Mouse (Mus musculus) heart, embryonic 13.5 days (tissue): Measurements from ENCODE around the gene Ppm1e. TPM values are rescaled to one million over a fixed set of nuclear protein-coding genes. Genes with fewer than 3 reads are reported as not detected.

Experiments used
- ATAC-seq: fragments of 200-750 bp; cut with Nextera tagmentation; 2 replicates; pipeline ENCODE4 v1.8.0; 2017; ENCODE audit warnings: moderate TSS enrichment; ENCODE audit not compliant: insufficient number of reproducible peaks, low FRiP score, low TSS enrichment; ENCODE audit errors: extremely low read depth
- H3K27ac ChIP-seq: fragments of 300-500 bp; sonication (generic); replicated peaks from 2 replicates; pipeline ENCODE4 v1.5.1; 2015; ENCODE audit warnings: moderate library complexity, mild to moderate bottlenecking, inconsistent platforms
- H3K27me3 ChIP-seq: fragments of 300-500 bp; sonication (generic); replicated peaks from 2 replicates; pipeline ENCODE4 v1.6.1; 2015; ENCODE audit warnings: mild to moderate bottlenecking, inconsistent platforms
- H3K36me3 ChIP-seq: fragments of 300-500 bp; sonication (generic); 2 replicates; pipeline ENCODE4 v1.6.1; 2015; ENCODE audit warnings: mild to moderate bottlenecking, inconsistent platforms
- H3K4me1 ChIP-seq: fragments of 300-500 bp; sonication (generic); 2 replicates; pipeline ENCODE4 v1.6.1; 2015; ENCODE audit warnings: inconsistent platforms
- H3K4me2 ChIP-seq: fragments of 300-500 bp; sonication (generic); 2 replicates; pipeline ENCODE4 v1.6.1; 2015; ENCODE audit warnings: inconsistent platforms, mild to moderate bottlenecking, moderate library complexity
- H3K4me3 ChIP-seq: fragments of 300-500 bp; sonication (generic); 2 replicates; pipeline ENCODE4 v1.5.1; 2015; ENCODE audit warnings: moderate library complexity, mild to moderate bottlenecking, inconsistent platforms
- H3K9ac ChIP-seq: fragments of 300-500 bp; sonication (generic); 2 replicates; pipeline ENCODE4 v1.6.1; 2015; ENCODE audit warnings: inconsistent platforms, mild to moderate bottlenecking, moderate library complexity
- H3K9me3 ChIP-seq: fragments of 300-500 bp; sonication (generic); 2 replicates; pipeline ENCODE4 v1.6.1; 2016; ENCODE audit warnings: inconsistent platforms
- WGBS: fragments of 180-500 bp; shearing (Covaris S2); methylation state at CpG from one replicate; pipeline ENCODE4 v1.1.7; 2015; ENCODE audit warnings: mixed read lengths; 5-methylcytosine and 5-hydroxymethylcytosine counted together
- polyA plus RNA-seq: library from polyadenylated mRNA; unstranded; fragments of >200 nt; fragmentation: Nextera tagmentation; extraction: Ambion mirVana; gene quantifications from 2 replicates; pipeline ENCODE4 v1.2.1, GENCODE M21; 2015

Gene Ppm1e
- polyA plus RNA-seq, result 3.4 TPM in 2 replicates

DNA sequence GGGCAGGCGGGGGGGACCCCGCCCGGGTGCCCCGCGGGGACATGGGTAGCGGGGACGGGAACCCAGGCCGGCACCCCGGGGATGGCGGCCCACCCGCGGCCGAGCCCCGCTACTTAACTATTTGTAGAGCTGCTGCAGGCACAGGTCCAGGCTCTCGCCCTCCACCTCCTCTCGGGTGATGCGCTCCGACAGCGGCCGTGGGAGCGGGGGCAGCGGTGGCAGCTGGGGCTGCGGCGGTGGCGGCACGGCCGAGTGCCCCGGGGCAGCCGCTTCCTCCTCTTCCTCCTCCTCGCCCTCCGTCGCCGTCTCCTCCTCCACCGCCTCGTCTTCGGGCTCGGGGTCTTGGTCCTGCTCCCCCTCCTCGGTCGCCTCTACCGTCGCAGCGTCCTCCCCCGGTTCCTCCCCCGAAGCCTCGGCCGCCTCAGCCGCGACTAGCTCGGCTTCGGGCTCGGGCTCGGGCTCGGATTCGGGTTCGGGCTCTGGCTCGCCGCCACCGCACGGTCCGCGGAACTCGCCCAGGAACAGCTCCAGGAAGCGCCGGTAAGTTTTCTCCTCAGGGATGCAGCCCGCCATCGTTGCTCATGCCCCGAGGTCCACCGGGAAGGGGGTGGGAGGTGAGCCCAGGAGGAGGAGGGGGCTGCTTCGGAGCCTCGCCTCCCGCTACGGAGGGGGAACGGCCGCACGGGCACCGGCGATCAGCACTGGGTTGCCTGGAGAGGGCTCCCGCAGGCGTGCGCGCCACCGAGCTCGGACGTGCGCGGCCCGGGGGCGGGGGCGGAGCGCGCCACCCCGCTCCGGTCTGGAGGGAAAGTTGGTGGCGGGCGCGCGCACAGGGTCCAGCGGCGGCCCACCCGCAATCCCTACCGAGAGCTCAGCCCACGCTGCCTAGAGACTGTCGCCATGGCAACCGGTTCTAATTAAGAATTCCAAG is at the start of gene Ppm1e:
Ppm1e (minus strand) TSS at position 693 of the 931 bp plus-strand sequence.
- Histone ChIP-seq H3K4me2 (peak within 1 kb of the TSS; percentile 89), H3K9ac (peak within 1 kb of the TSS; percentile 84), H3K4me3 (peak within 1 kb of the TSS; percentile 81), H3K36me3 (no peaks in the 10 kb centered on the region), H3K27ac (peak within 1 kb of the TSS; percentile 39; the same call in 1 of the 2 replicates), H3K27me3 (peaks cover 26% of the 10 kb centered on the region), H3K4me1 (peaks cover 8% of the 10 kb centered on the region; the same call in 1 of the 2 replicates), H3K9me3 (no peaks in the 10 kb centered on the region)
- WGBS, result under 1% methylated on average over 100 of the region's 104 CpGs
- peak; percentile 85 for ATAC-seq

DNA sequence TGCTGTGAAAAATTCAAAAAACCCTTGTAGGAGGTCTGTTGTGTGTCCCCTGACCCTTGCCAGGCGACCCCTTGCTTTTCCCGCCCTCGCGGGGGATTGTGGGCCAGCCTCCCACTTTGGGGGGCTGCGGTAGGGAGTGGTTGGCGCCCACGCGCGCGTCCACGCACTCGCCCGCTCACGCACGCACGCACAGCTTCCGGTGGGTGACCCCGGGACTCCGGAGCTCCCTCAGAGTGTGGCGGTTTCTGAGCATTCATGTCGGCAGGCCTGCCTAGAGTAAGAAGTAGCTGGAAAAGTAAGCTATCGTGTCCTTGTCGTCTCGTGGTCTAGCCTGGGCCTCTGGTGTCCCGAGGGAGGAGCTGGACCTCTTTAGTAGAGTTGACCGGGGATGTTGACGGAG is 46.1 kb upstream of the Ppm1e start, which contains the start of the genes Rad51c and Tex14:
Rad51c (minus strand) TSS at position 79 of the 400 bp plus-strand sequence.
Tex14 (plus strand) TSS at position 190 of the 400 bp plus-strand sequence.
- peak; percentile 23; the same call in 1 of the 2 replicates for ATAC-seq
- peak within 1 kb of the TSS; percentile 94 for H3K27ac ChIP-seq
- WGBS, result 64% methylated on average over 27 of the region's 27 CpGs
- peak within 1 kb of the TSS; percentile 66 for H3K4me3 ChIP-seq
- no peaks in the 10 kb centered on the region for H3K27me3 ChIP-seq
- peak within 1 kb of the TSS; percentile 91 for H3K9ac ChIP-seq
- H3K4me2 ChIP-seq, result peak within 1 kb of the TSS; percentile 82
- H3K36me3 ChIP-seq, result peaks cover 19% of the 10 kb centered on the region
- H3K9me3 ChIP-seq, result no peaks in the 10 kb centered on the region
- H3K4me1 ChIP-seq, result peaks cover 4% of the 10 kb centered on the region

DNA sequence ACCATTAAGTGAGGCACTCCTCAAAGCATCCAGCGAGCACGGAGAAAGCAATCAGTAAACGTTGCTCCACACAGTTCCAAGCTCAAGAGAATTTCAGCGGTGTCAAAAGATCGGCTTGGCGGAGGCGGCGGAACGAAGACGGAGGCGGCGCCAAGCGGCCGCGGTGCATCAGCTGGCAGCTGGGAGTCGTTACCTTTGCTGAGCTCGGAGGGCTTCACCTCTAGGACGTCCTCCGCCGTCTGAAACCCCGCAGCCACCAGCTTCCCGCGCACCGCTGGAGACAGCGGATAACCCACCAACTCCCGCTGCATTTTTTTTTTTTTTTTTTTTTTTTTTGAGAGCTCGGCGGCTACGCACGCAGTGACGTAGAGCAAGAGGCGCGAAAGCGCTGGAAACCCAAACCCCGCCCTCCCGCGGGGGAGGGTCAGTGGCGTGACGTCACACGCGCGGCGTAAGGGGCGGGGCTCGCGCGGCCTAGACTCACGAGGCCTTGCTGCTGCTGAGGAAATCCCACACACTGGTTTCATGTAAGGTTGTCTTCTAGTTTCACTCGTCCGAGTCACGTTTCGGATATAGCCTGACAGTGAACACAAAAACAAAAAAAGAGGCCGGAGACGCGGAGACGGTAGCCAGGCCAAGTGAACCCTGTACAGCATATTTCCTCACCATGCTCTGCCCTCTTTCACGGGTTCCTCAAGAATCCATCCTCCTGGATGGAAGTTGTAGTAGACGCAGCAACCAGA is 45.5 kb upstream of the Ppm1e start:
- peaks cover 4% of the 10 kb centered on the region for H3K4me1 ChIP-seq
- peak overlapping the region; percentile 91 for H3K9ac ChIP-seq
- peaks cover 22% of the 10 kb centered on the region for H3K36me3 ChIP-seq
- WGBS, result 2% methylated on average over 58 of the region's 58 CpGs
- no peaks in the 10 kb centered on the region for H3K9me3 ChIP-seq
- H3K27me3 ChIP-seq, result no peaks in the 10 kb centered on the region
- peak; percentile 96 for ATAC-seq
- H3K4me2 ChIP-seq, result peak overlapping the region; percentile 82
- peak overlapping the region; percentile 94 for H3K27ac ChIP-seq
- peak overlapping the region; percentile 66 for H3K4me3 ChIP-seq

DNA sequence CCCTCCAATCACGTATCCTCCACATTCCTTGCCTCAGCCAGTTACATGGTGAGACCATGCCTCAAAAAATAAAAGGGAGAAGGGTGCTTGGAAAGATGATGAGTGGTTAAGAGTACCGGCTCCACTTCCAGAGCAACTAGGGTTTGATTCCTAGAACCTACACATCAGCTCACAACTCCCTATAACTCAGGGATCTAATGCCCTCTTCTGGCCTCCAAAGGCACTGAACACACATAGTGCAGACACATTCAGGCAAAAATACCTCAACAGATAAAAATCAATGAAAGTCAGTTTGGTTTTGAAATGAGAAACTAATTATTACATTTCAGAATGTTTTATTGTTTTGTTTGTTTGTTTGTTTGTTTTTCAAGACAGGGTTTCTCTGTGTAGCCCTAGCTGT is 39.6 kb upstream of the Ppm1e start:
- H3K27ac ChIP-seq, result no peak overlapping the region
- no peaks in the 10 kb centered on the region for H3K9me3 ChIP-seq
- peaks cover 32% of the 10 kb centered on the region for H3K36me3 ChIP-seq
- H3K4me1 ChIP-seq, result 0 out of 2 replicates have a peak, but pooled peaks cover 3% of the 10 kb centered on the region
- no peak for ATAC-seq
- H3K4me2 ChIP-seq, result no peak overlapping the region
- no peak overlapping the region for H3K9ac ChIP-seq
- WGBS, result 74% methylated on average over 2 of the region's 2 CpGs
- no peaks in the 10 kb centered on the region for H3K27me3 ChIP-seq
- no peak overlapping the region for H3K4me3 ChIP-seq

DNA sequence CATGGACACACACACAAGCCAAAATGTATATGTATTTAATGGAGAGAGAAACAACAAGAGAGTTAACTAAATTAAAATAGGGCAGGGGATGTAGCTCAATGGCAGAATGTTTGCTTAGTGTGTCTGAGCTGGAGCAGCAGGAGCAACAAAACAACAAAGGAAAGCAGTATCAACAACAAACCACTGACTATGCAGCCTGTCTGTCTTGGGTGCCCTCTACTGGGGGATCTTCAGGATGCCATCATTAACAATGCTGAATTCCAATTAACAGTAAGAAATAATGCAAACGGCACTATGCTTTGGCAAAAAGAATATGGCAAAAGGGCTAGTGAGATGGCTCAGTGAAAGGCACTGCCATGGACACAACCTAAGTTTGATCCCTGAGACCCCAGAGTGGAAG is 35.0 kb upstream of the Ppm1e start:
- H3K27me3 ChIP-seq, result no peaks in the 10 kb centered on the region
- WGBS, result 43% methylated on average over 1 of the region's 1 CpGs
- no peak overlapping the region for H3K9ac ChIP-seq
- ATAC-seq, result no peak
- H3K9me3 ChIP-seq, result no peaks in the 10 kb centered on the region
- H3K4me3 ChIP-seq, result no peak overlapping the region
- H3K4me2 ChIP-seq, result no peak overlapping the region
- no peak overlapping the region for H3K27ac ChIP-seq
- 0 out of 2 replicates have a peak, but pooled peaks cover 3% of the 10 kb centered on the region for H3K4me1 ChIP-seq
- H3K36me3 ChIP-seq, result peaks cover 25% of the 10 kb centered on the region

DNA sequence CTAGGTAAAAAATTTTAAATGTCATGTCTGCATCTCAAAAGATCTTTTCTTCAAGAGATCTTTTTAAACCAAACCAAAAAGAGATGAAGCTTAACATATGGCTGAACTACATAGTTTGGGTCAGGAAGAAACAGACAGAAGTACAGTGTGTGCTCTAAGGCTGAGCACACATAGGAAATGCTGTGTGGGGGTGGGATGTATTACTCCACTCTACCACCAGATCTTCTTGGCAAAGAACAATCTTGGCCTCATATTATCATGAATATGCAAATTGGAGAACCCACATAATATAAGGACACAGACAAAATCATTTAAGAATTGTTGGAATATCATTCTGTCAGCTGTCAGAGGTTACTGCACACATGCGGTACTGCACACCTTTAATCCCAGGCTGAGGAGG is 26.9 kb upstream of the Ppm1e start:
- no peak overlapping the region for H3K27ac ChIP-seq
- no peaks in the 10 kb centered on the region for H3K4me1 ChIP-seq
- H3K9ac ChIP-seq, result no peak overlapping the region
- WGBS, result 89% methylated on average over 1 of the region's 1 CpGs
- no peak overlapping the region for H3K4me2 ChIP-seq
- no peaks in the 10 kb centered on the region for H3K9me3 ChIP-seq
- H3K36me3 ChIP-seq, result peaks cover 22% of the 10 kb centered on the region
- ATAC-seq, result no peak
- no peak overlapping the region for H3K4me3 ChIP-seq
- H3K27me3 ChIP-seq, result no peaks in the 10 kb centered on the region

DNA sequence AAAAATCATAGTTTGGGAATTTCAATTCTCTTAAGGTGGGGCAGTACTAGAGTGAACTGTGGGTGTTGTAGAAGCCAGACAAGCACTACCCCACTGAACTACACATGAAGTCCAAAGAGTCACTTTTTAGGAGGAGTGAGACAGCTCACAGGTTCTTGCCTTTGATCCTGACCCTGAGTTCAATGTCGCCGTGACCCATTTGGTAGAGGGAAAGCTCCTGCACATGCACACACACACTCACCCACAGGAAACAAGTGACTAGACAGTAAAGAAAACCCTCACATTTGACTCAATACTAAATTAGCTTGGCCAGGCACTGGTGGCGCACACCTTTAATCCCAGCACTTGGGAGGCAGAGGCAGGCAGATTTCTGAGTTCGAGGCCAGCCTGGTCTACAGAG is 25.7 kb upstream of the Ppm1e start:
- H3K27me3 ChIP-seq, result no peaks in the 10 kb centered on the region
- ATAC-seq, result no peak
- H3K9me3 ChIP-seq, result no peaks in the 10 kb centered on the region
- H3K36me3 ChIP-seq, result peaks cover 21% of the 10 kb centered on the region
- WGBS, result 91% methylated on average over 4 of the region's 4 CpGs
- H3K27ac ChIP-seq, result no peak overlapping the region
- H3K9ac ChIP-seq, result no peak overlapping the region
- H3K4me2 ChIP-seq, result no peak overlapping the region
- H3K4me3 ChIP-seq, result no peak overlapping the region
- H3K4me1 ChIP-seq, result no peaks in the 10 kb centered on the region

DNA sequence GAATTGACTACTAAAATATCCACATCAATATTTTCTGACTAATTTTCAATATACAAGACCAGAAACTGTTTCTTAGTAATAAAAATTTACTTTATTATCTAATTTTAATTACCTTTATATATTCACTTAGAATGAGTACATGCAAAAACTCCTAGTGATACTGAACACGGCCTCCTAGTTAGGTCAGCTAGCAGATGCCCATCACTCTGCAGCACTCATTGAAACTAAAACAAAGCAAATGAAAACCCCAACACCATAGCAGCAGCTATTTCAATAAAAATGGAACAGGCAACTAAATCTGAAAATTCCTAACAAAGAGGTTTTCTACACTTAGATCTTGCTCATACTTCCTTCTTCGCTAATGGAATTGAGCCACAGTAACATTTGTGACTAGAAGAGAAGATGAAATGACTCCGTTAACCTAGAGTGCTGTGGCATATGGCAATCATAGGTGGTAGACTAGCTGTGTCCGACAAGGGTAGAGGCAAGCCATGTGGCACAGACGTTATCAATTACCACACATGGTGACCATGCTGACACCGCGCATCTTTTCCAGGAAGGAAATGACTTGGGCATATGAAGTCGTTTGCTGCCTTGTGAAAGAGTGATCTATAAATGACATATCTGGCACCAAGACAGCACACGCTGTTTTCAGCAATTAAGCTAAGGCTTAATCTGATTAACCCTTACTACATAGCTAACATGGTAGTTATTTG is 9.2 kb upstream of the Ppm1e start:
- no peaks in the 10 kb centered on the region for H3K27me3 ChIP-seq
- H3K4me3 ChIP-seq, result no peak overlapping the region
- H3K4me1 ChIP-seq, result no peaks in the 10 kb centered on the region
- H3K4me2 ChIP-seq, result no peak overlapping the region
- H3K36me3 ChIP-seq, result no peaks in the 10 kb centered on the region
- no peak for ATAC-seq
- 72% methylated on average over 9 of the region's 9 CpGs for WGBS
- no peak overlapping the region for H3K27ac ChIP-seq
- no peak overlapping the region for H3K9ac ChIP-seq
- no peaks in the 10 kb centered on the region for H3K9me3 ChIP-seq

DNA sequence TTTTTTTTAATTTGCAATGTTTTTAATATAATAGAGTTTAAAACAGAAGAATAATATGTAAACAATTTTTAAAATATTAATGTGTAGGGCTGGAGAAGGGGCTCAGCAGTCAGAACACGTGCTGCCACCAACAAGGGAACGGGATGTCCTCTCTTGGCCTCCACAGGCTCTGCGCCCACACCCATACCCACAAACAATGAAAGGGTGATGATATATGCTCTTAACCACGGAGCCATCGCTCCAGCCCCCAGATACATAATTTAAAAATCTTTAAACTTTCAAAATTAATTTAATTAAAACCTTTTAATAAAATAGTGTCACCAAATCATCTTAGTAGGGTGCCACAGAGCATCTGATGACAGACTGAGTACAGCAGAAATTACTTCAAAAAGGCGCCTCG is 8.2 kb upstream of the Ppm1e start:
- H3K9me3 ChIP-seq, result no peaks in the 10 kb centered on the region
- no peak overlapping the region for H3K4me2 ChIP-seq
- no peaks in the 10 kb centered on the region for H3K36me3 ChIP-seq
- WGBS, result 78% methylated on average over 7 of the region's 7 CpGs
- no peaks in the 10 kb centered on the region for H3K4me1 ChIP-seq
- no peak overlapping the region for H3K4me3 ChIP-seq
- ATAC-seq, result no peak
- no peak overlapping the region for H3K27ac ChIP-seq
- H3K9ac ChIP-seq, result no peak overlapping the region
- H3K27me3 ChIP-seq, result no peaks in the 10 kb centered on the region

DNA sequence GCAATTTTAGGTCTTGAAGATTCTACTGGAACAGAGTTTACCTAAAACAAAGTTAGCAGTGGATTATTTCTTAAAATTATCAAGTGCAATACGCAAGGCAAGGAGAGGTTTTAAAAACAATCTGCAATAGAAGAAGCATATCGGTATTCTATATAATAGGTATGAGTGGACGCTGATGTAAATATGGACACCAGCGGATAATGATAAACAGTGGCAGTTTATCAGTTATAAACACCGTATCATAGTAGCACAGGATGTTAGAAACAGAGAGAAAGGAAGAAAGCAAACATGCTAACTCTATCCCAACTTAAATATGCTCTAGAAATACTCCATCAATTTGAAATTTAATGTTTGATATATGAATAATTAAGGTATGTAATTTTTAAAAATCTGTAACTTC is 6.3 kb upstream of the Ppm1e start:
- H3K4me2 ChIP-seq, result no peak overlapping the region
- 80% methylated on average over 5 of the region's 5 CpGs for WGBS
- no peaks in the 10 kb centered on the region for H3K9me3 ChIP-seq
- no peak overlapping the region for H3K27ac ChIP-seq
- H3K4me3 ChIP-seq, result no peak overlapping the region
- no peaks in the 10 kb centered on the region for H3K36me3 ChIP-seq
- peaks cover 11% of the 10 kb centered on the region for H3K27me3 ChIP-seq
- no peaks in the 10 kb centered on the region for H3K4me1 ChIP-seq
- H3K9ac ChIP-seq, result no peak overlapping the region
- no peak for ATAC-seq

DNA sequence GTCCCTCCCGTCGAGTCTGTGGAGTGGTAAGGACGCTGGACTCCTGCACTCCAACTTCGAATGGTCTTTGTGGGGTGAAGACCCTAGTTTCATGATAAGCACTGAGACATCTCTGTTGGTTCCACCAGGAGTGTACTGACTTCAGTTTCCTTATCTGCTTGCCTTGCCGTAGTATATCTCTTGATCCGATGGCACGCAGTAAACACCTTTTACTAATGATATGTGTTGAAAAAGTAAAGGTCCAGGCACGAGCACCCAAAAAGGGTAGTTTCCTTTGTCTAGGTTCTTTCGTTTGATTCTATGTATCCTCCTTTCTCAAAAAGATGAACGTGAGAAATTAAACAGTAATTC is 414 bp upstream of the Ppm1e start:
- 11% methylated on average over 10 of the region's 10 CpGs for WGBS
- H3K36me3 ChIP-seq, result no peaks in the 10 kb centered on the region
- no peak for ATAC-seq

More for the DNA sequence above, 414 bp upstream of the Ppm1e start:
- Histone ChIP-seq H3K4me2 (peak overlapping the region; percentile 89), H3K9me3 (no peaks in the 10 kb centered on the region), H3K4me1 (peaks cover 8% of the 10 kb centered on the region; the same call in 1 of the 2 replicates), H3K27me3 (peaks cover 26% of the 10 kb centered on the region), H3K27ac (0 out of 2 replicates have a peak overlapping the region, but pooled peaks have one; percentile 39), H3K9ac (peak overlapping the region; percentile 84), H3K4me3 (peak overlapping the region; percentile 81)
